Comparison of ENCODE assay signal across 8 mouse cellular contexts in the genomic region with DNA sequence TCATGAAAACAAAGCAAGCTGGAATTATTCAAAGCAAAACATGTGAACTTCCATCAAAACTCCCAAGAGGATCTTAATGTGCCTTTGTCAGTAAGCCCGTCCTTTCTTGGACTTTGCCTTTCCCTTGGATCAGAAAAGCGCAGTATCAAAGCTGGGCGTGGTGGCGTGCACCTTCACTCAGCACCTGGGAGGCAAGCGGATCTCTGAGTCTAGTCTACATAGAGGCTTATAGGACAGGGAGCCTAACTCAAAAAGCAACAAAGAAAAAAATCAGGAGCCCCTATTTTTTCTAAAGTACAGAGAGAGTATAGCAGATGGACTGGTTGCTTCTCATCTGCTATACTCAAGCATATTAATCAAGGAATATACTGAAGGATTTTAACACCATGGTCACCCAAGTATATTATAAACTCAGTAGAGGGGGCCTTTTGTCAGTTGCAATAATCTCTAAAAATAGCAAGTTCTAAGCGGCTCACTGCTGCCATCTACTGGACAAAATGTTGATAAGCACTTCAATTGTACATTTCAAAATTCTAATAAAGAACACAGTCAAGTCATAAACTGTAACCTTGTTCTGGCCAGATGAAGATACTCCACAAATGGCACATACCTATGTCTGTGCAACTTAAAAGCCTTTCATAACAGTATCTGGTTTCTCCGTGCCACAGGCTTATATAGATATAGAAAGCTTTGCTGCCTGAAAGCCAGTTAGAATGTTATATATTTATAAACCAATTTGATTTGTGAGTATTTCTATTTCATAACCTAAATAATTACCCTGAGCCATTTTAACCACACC. TPM values are rescaled to one million over a fixed set of nuclear protein-coding genes. Genes with fewer than 3 reads are reported as not detected.
DNase-seq lines count a peak whose midpoint lies in the region; ATAC-seq and TF ChIP-seq lines count a peak whose summit lies in the region.

No protein-coding gene starts in this region.

- H3K4me3 ChIP-seq in kidney, adult 2 months (ENCODE audit: insufficient read depth, low read depth, low read length): no peak overlapping the region
- no peak overlapping the region for H3K4me3 ChIP-seq in forebrain, embryonic 11.5 days (ENCODE audit: low read depth, low read length)
- H3K4me3 ChIP-seq in midbrain, embryonic 15.5 days: no peak overlapping the region

- TF ChIP-seq POLR2A in kidney, adult 2 months (IDR thresholded peaks at IDR 0.05; ENCODE audit: low read depth, low read length): no peak

- H3K9ac ChIP-seq in forebrain, embryonic 11.5 days (ENCODE audit: low read length): no peak overlapping the region
- no peak overlapping the region for H3K9ac ChIP-seq in midbrain, embryonic 15.5 days

- H3K27ac ChIP-seq in kidney, adult 2 months (ENCODE audit: insufficient read depth, low read depth, low read length): no peak overlapping the region
- no peak overlapping the region for H3K27ac ChIP-seq in forebrain, embryonic 11.5 days (ENCODE audit: low read depth, low read length)
- no peak overlapping the region for H3K27ac ChIP-seq in midbrain, embryonic 15.5 days

- 45% methylated on average over 7 of the region's 7 CpGs for WGBS in kidney, adult 2 months
- WGBS in forebrain, embryonic 11.5 days: 77% methylated on average over 7 of the region's 7 CpGs
- 74% methylated on average over 7 of the region's 7 CpGs for WGBS in midbrain, embryonic 15.5 days

- DNase-seq in kidney, adult 2 months: peak; percentile 52
- no peak for DNase-seq in kidney, adult 18-20 months
- peak; percentile 57 for DNase-seq in CD4-positive helper T cell, adult 2 months (ENCODE audit: low read depth, low spot score)
- DNase-seq in T-cell, adult 2 months (ENCODE audit: low spot score): peak; percentile 28
- DNase-seq in forebrain, embryonic 11.5 days (ENCODE audit: low spot score): no peak
- peak; percentile 29 to 59 for DNase-seq in kidney, postnatal 36 days
- no peak for DNase-seq in frontal cortex, postnatal 25 days (ENCODE audit: low spot score in 2 of 2)

- H3K4me2 ChIP-seq in forebrain, embryonic 11.5 days (ENCODE audit: low read depth, low read length, severe bottlenecking): no peak overlapping the region
- no peak overlapping the region for H3K4me2 ChIP-seq in midbrain, embryonic 15.5 days

- TF ChIP-seq CTCF in kidney, adult 2 months (conservative IDR thresholded peaks at IDR 0.05; ENCODE audit: insufficient read depth, insufficient read length, low read depth, low read length): 0 out of 2 replicates have a peak, but pooled peaks have one; percentile 18

- H3K4me1 ChIP-seq in kidney, adult 2 months (ENCODE audit: control insufficient read depth, insufficient read depth, low read length): peaks cover 8% of the 10 kb centered on the region; the same call in 1 of the 2 replicates
- H3K4me1 ChIP-seq in forebrain, embryonic 11.5 days (replicated peaks; ENCODE audit: control insufficient read depth, insufficient read depth, low read length): no peaks in the 10 kb centered on the region
- no peaks in the 10 kb centered on the region for H3K4me1 ChIP-seq in midbrain, embryonic 15.5 days

- H3K9me3 ChIP-seq in forebrain, embryonic 11.5 days (ENCODE audit: control insufficient read depth, low read length): no peaks in the 10 kb centered on the region
- H3K9me3 ChIP-seq in midbrain, embryonic 15.5 days: no peaks in the 10 kb centered on the region

- peaks cover 2% of the 10 kb centered on the region for H3K36me3 ChIP-seq in kidney, adult 2 months (ENCODE audit: control insufficient read depth, insufficient read depth, low read length)
- H3K36me3 ChIP-seq in forebrain, embryonic 11.5 days (ENCODE audit: control insufficient read depth, insufficient read depth, low read length): no peaks in the 10 kb centered on the region; the same call in 1 of the 2 replicates
- peaks cover 16% of the 10 kb centered on the region; the same call in 1 of the 2 replicates for H3K36me3 ChIP-seq in midbrain, embryonic 15.5 days (replicated peaks)

- ATAC-seq in forebrain, embryonic 11.5 days (replicated peaks; ENCODE audit: low FRiP score): 0 out of 2 replicates have a peak, but pooled peaks have one; percentile 21
- ATAC-seq in midbrain, embryonic 15.5 days (replicated peaks): peak; percentile 38; the same call in 1 of the 2 replicates

- no peaks in the 10 kb centered on the region for H3K27me3 ChIP-seq in kidney, adult 2 months (replicated peaks; ENCODE audit: control insufficient read depth, insufficient read depth, low read length)
- H3K27me3 ChIP-seq in forebrain, embryonic 11.5 days (ENCODE audit: control insufficient read depth, insufficient read depth, low read length): no peaks in the 10 kb centered on the region
- H3K27me3 ChIP-seq in midbrain, embryonic 15.5 days (replicated peaks): no peaks in the 10 kb centered on the region

RNA-seq across cellular contexts. Expression of a gene that starts 31.3 kb away (rescaled TPM):
- polyA plus RNA-seq in kidney, adult 2 months (2012; rRNA removed): 74.9 and 75.0 TPM in 2 replicates
- 30.2 and 33.1 TPM in 2 replicates for polyA plus RNA-seq in forebrain, embryonic 11.5 days (2014; fragmentation: Nextera tagmentation; extraction: Ambion mirVana)
- 101 and 104 TPM in 2 replicates for polyA plus RNA-seq in midbrain, embryonic 15.5 days (2015; fragmentation: Nextera tagmentation; extraction: Ambion mirVana)

Comparison
In these comparisons a context has a peak if more than half of its experiments do, and no peak if none do; other contexts are left out.
1. DNase-seq: peak in kidney, adult 2 months (single experiment), CD4-positive helper T cell, adult 2 months (single experiment), T-cell, adult 2 months (single experiment) and kidney, postnatal 36 days (2 of 2); none in kidney, adult 18-20 months (single experiment), forebrain, embryonic 11.5 days (single experiment) and frontal cortex, postnatal 25 days (0 of 2).